Mouse (Mus musculus): ENCODE results near the gene Dynlrb2. TPM values are rescaled to one million over a fixed set of nuclear protein-coding genes. Genes with fewer than 3 reads are reported as not detected.
A peak's percentile ranks its signal among the peaks of the same experiment; 100 is the strongest.

Gene Dynlrb2
- polyA plus RNA-seq, 1 experiment from 2014 or later, result 78.6 TPM

- H3K27me3 ChIP-seq (ENCODE audit: control insufficient read depth, insufficient read depth, low read depth, low read length), result no peaks in the 10 kb centered on the region
- no peak overlapping the region for H3K4me3 ChIP-seq (ENCODE audit: low read length)
- no peak overlapping the region for H3K9ac ChIP-seq (ENCODE audit: low read length)
- no peak for ATAC-seq (ENCODE audit: low read depth)
- H3K4me1 ChIP-seq (replicated peaks; ENCODE audit: control insufficient read depth, insufficient read depth, low read length), result no peaks in the 10 kb centered on the region
- WGBS, result 12% methylated on average over 2 of the region's 2 CpGs
- no peaks in the 10 kb centered on the region for H3K9me3 ChIP-seq (ENCODE audit: control insufficient read depth, low read length)
- no peak overlapping the region for H3K4me2 ChIP-seq (ENCODE audit: low read depth, low read length)
- H3K27ac ChIP-seq (ENCODE audit: low read length), result no peak overlapping the region
- H3K36me3 ChIP-seq (ENCODE audit: control insufficient read depth, insufficient read depth, low read length), result no peaks in the 10 kb centered on the region
Measured at GRCm38 (mm10) chr8:116484087-116484486, 20.7 kb upstream of the Dynlrb2 start.

GRCm38 (mm10) chr8:116488546-116488945, 16.2 kb upstream of the Dynlrb2 start:
- Histone ChIP-seq H3K4me3 (ENCODE audit: low read length) (no peak overlapping the region), H3K4me1 (replicated peaks; ENCODE audit: control insufficient read depth, insufficient read depth, low read length) (no peaks in the 10 kb centered on the region), H3K4me2 (ENCODE audit: low read depth, low read length) (no peak overlapping the region), H3K9me3 (ENCODE audit: control insufficient read depth, low read length) (no peaks in the 10 kb centered on the region), H3K27me3 (ENCODE audit: control insufficient read depth, insufficient read depth, low read depth, low read length) (no peaks in the 10 kb centered on the region), H3K9ac (ENCODE audit: low read length) (no peak overlapping the region), H3K27ac (ENCODE audit: low read length) (no peak overlapping the region), H3K36me3 (ENCODE audit: control insufficient read depth, insufficient read depth, low read length) (no peaks in the 10 kb centered on the region)
- no peak for ATAC-seq (ENCODE audit: low read depth)
- WGBS, result 73% methylated on average over 2 of the region's 2 CpGs

- WGBS, result 75% methylated on average over 7 of the region's 7 CpGs
- ATAC-seq (ENCODE audit: low read depth), result no peak
- no peak overlapping the region for H3K4me3 ChIP-seq (ENCODE audit: low read length)
Measured at GRCm38 (mm10) chr8:116500057-116500809, 4.5 kb upstream of the Dynlrb2 start.

GRCm38 (mm10) chr8:116508721-116509120, 3.9 kb downstream of the Dynlrb2 start:
- Histone ChIP-seq H3K9me3 (ENCODE audit: control insufficient read depth, low read length) (no peaks in the 10 kb centered on the region), H3K4me2 (ENCODE audit: low read depth, low read length) (no peak overlapping the region), H3K4me1 (replicated peaks; ENCODE audit: control insufficient read depth, insufficient read depth, low read length) (peaks cover 6% of the 10 kb centered on the region; the same call in 1 of the 2 replicates), H3K27ac (ENCODE audit: low read length) (peak overlapping the region; percentile 55), H3K27me3 (ENCODE audit: control insufficient read depth, insufficient read depth, low read depth, low read length) (no peaks in the 10 kb centered on the region), H3K36me3 (ENCODE audit: control insufficient read depth, insufficient read depth, low read length) (no peaks in the 10 kb centered on the region), H3K9ac (ENCODE audit: low read length) (no peak overlapping the region), H3K4me3 (ENCODE audit: low read length) (no peak overlapping the region)
- peak; percentile 88 for ATAC-seq (ENCODE audit: low read depth)
- 26% methylated on average over 5 of the region's 5 CpGs for WGBS

More at GRCm38 (mm10) chr8:116500057-116500809, 4.5 kb upstream of the Dynlrb2 start:
- Histone ChIP-seq H3K4me1 (replicated peaks; ENCODE audit: control insufficient read depth, insufficient read depth, low read length) (no peaks in the 10 kb centered on the region; the same call in 1 of the 2 replicates), H3K4me2 (ENCODE audit: low read depth, low read length) (no peak overlapping the region), H3K36me3 (ENCODE audit: control insufficient read depth, insufficient read depth, low read length) (no peaks in the 10 kb centered on the region), H3K27me3 (ENCODE audit: control insufficient read depth, insufficient read depth, low read depth, low read length) (no peaks in the 10 kb centered on the region), H3K9ac (ENCODE audit: low read length) (no peak overlapping the region), H3K27ac (ENCODE audit: low read length) (no peak overlapping the region), H3K9me3 (ENCODE audit: control insufficient read depth, low read length) (no peaks in the 10 kb centered on the region)

- peaks cover 6% of the 10 kb centered on the region; the same call in 1 of the 2 replicates for H3K4me1 ChIP-seq (replicated peaks; ENCODE audit: control insufficient read depth, insufficient read depth, low read length)
- WGBS, result 36% methylated on average over 3 of the region's 3 CpGs
- peak overlapping the region; percentile 81 for H3K27ac ChIP-seq (ENCODE audit: low read length)
- ATAC-seq (ENCODE audit: low read depth), result peak; percentile 84
- H3K4me2 ChIP-seq (ENCODE audit: low read depth, low read length), result peak overlapping the region; percentile 13; the same call in 1 of the 2 replicates
- no peaks in the 10 kb centered on the region for H3K27me3 ChIP-seq (ENCODE audit: control insufficient read depth, insufficient read depth, low read depth, low read length)
- no peaks in the 10 kb centered on the region for H3K36me3 ChIP-seq (ENCODE audit: control insufficient read depth, insufficient read depth, low read length)
- no peak overlapping the region for H3K4me3 ChIP-seq (ENCODE audit: low read length)
- H3K9ac ChIP-seq (ENCODE audit: low read length), result no peak overlapping the region
- no peaks in the 10 kb centered on the region for H3K9me3 ChIP-seq (ENCODE audit: control insufficient read depth, low read length)
Measured at GRCm38 (mm10) chr8:116509247-116509646, 4.5 kb downstream of the Dynlrb2 start.

- Histone ChIP-seq H3K4me3 (ENCODE audit: low read length) (no peak overlapping the region), H3K27ac (ENCODE audit: low read length) (no peak overlapping the region), H3K4me2 (ENCODE audit: low read depth, low read length) (no peak overlapping the region), H3K27me3 (ENCODE audit: control insufficient read depth, insufficient read depth, low read depth, low read length) (no peaks in the 10 kb centered on the region), H3K9me3 (ENCODE audit: control insufficient read depth, low read length) (peaks cover 13% of the 10 kb centered on the region), H3K9ac (ENCODE audit: low read length) (no peak overlapping the region), H3K4me1 (replicated peaks; ENCODE audit: control insufficient read depth, insufficient read depth, low read length) (no peaks in the 10 kb centered on the region), H3K36me3 (ENCODE audit: control insufficient read depth, insufficient read depth, low read length) (0 out of 2 replicates have a peak, but pooled peaks cover 4% of the 10 kb centered on the region)
- 80% methylated on average over 5 of the region's 5 CpGs for WGBS
- no peak for ATAC-seq (ENCODE audit: low read depth)
Measured at GRCm38 (mm10) chr8:116519676-116520075, 14.9 kb downstream of the Dynlrb2 start.

- peaks cover 12% of the 10 kb centered on the region for H3K9me3 ChIP-seq (ENCODE audit: control insufficient read depth, low read length)
- no peak overlapping the region for H3K9ac ChIP-seq (ENCODE audit: low read length)
- no peak for ATAC-seq (ENCODE audit: low read depth)
- no peaks in the 10 kb centered on the region for H3K27me3 ChIP-seq (ENCODE audit: control insufficient read depth, insufficient read depth, low read depth, low read length)
- H3K4me1 ChIP-seq (replicated peaks; ENCODE audit: control insufficient read depth, insufficient read depth, low read length), result no peaks in the 10 kb centered on the region
- H3K4me2 ChIP-seq (ENCODE audit: low read depth, low read length), result no peak overlapping the region
- H3K4me3 ChIP-seq (ENCODE audit: low read length), result no peak overlapping the region
- no peak overlapping the region for H3K27ac ChIP-seq (ENCODE audit: low read length)
- H3K36me3 ChIP-seq (ENCODE audit: control insufficient read depth, insufficient read depth, low read length), result 0 out of 2 replicates have a peak, but pooled peaks cover 4% of the 10 kb centered on the region
- 77% methylated on average over 4 of the region's 4 CpGs for WGBS
Measured at GRCm38 (mm10) chr8:116521208-116521607, 16.4 kb downstream of the Dynlrb2 start.

- Histone ChIP-seq H3K36me3 (ENCODE audit: control insufficient read depth, insufficient read depth, low read length) (0 out of 2 replicates have a peak, but pooled peaks cover 3% of the 10 kb centered on the region), H3K27me3 (ENCODE audit: control insufficient read depth, insufficient read depth, low read depth, low read length) (no peaks in the 10 kb centered on the region), H3K4me1 (replicated peaks; ENCODE audit: control insufficient read depth, insufficient read depth, low read length) (no peaks in the 10 kb centered on the region), H3K27ac (ENCODE audit: low read length) (no peak overlapping the region), H3K4me3 (ENCODE audit: low read length) (no peak overlapping the region), H3K9me3 (ENCODE audit: control insufficient read depth, low read length) (peaks cover 10% of the 10 kb centered on the region), H3K9ac (ENCODE audit: low read length) (no peak overlapping the region), H3K4me2 (ENCODE audit: low read depth, low read length) (no peak overlapping the region)
- WGBS, result 85% methylated on average over 3 of the region's 3 CpGs
- no peak for ATAC-seq (ENCODE audit: low read depth)
Measured at GRCm38 (mm10) chr8:116521641-116522040, 16.9 kb downstream of the Dynlrb2 start.

GRCm38 (mm10) chr8:116522104-116522767, 17.5 kb downstream of the Dynlrb2 start:
- WGBS, result 75% methylated on average over 11 of the region's 11 CpGs
- Histone ChIP-seq H3K4me3 (ENCODE audit: low read length) (no peak overlapping the region), H3K9me3 (ENCODE audit: control insufficient read depth, low read length) (peaks cover 4% of the 10 kb centered on the region), H3K27me3 (ENCODE audit: control insufficient read depth, insufficient read depth, low read depth, low read length) (no peaks in the 10 kb centered on the region), H3K27ac (ENCODE audit: low read length) (no peak overlapping the region), H3K4me2 (ENCODE audit: low read depth, low read length) (no peak overlapping the region), H3K36me3 (ENCODE audit: control insufficient read depth, insufficient read depth, low read length) (no peaks in the 10 kb centered on the region), H3K4me1 (replicated peaks; ENCODE audit: control insufficient read depth, insufficient read depth, low read length) (no peaks in the 10 kb centered on the region), H3K9ac (ENCODE audit: low read length) (no peak overlapping the region)
- no peak for ATAC-seq (ENCODE audit: low read depth)

Data from lung, embryonic 16.5 days (tissue).